In genomic region chr1:134829635-134830034, GRCm38 (mm10) we compare ENCODE assay signal across 8 mouse cellular contexts.
DNase-seq lines count a peak whose midpoint lies in the region; ATAC-seq and TF ChIP-seq lines count a peak whose summit lies in the region.

No protein-coding gene starts in this region.

- no peak for TF ChIP-seq POLR2A in liver, adult 2 months (IDR thresholded peaks at IDR 0.05; ENCODE audit: extremely low read depth, insufficient read depth, low read length)

- H3K27me3 ChIP-seq in liver, adult 2 months (ENCODE audit: control insufficient read depth, insufficient read depth, low read length), result no peaks in the 10 kb centered on the region
- no peaks in the 10 kb centered on the region for H3K27me3 ChIP-seq in liver, embryonic 12.5 days (replicated peaks)
- H3K27me3 ChIP-seq in heart, embryonic 15.5 days, result no peaks in the 10 kb centered on the region

- H3K9me3 ChIP-seq in liver, embryonic 12.5 days (replicated peaks), result no peaks in the 10 kb centered on the region
- no peaks in the 10 kb centered on the region for H3K9me3 ChIP-seq in heart, embryonic 15.5 days (replicated peaks)

- no peaks in the 10 kb centered on the region for H3K4me1 ChIP-seq in liver, adult 2 months (ENCODE audit: control insufficient read depth, insufficient read depth, low read length)
- no peaks in the 10 kb centered on the region for H3K4me1 ChIP-seq in liver, embryonic 12.5 days
- H3K4me1 ChIP-seq in heart, embryonic 15.5 days (replicated peaks), result peaks cover 7% of the 10 kb centered on the region

- H3K79me2 ChIP-seq in liver, adult 2 months (ENCODE audit: control insufficient read depth, insufficient read depth, low read length), result no peaks in the 10 kb centered on the region

- WGBS in liver, adult 2 months, result 79% methylated on average over 4 of the region's 4 CpGs
- 77% methylated on average over 4 of the region's 4 CpGs for WGBS in liver, embryonic 12.5 days (ENCODE audit: insufficient replicate concordance)
- WGBS in heart, embryonic 15.5 days, result 40% methylated on average over 4 of the region's 4 CpGs

- no peak overlapping the region for H3K27ac ChIP-seq in liver, adult 2 months (replicated peaks; ENCODE audit: insufficient read depth, low read depth, low read length)
- no peak overlapping the region for H3K27ac ChIP-seq in liver, embryonic 12.5 days
- H3K27ac ChIP-seq in heart, embryonic 15.5 days, result 0 out of 2 replicates have a peak overlapping the region, but pooled peaks have one; percentile 2

- no peak for ATAC-seq in liver, embryonic 12.5 days
- ATAC-seq in heart, embryonic 15.5 days (replicated peaks; ENCODE audit: insufficient number of reproducible peaks, insufficient read depth, low FRiP score, low read depth), result 0 out of 2 replicates have a peak, but pooled peaks have one; percentile 18
- ATAC-seq in megakaryocyte progenitor cell, adult 5-6 weeks (replicated peaks; ENCODE audit: poor library complexity), result peak; percentile 68

- H3K4me3 ChIP-seq in liver, adult 2 months (ENCODE audit: insufficient read depth, low read depth, low read length), result no peak overlapping the region
- no peak overlapping the region for H3K4me3 ChIP-seq in liver, embryonic 12.5 days
- no peak overlapping the region for H3K4me3 ChIP-seq in heart, embryonic 15.5 days

- peaks cover 11% of the 10 kb centered on the region for H3K36me3 ChIP-seq in liver, adult 2 months (ENCODE audit: control insufficient read depth, insufficient read depth, low read length)
- H3K36me3 ChIP-seq in liver, embryonic 12.5 days, result peaks cover 11% of the 10 kb centered on the region
- H3K36me3 ChIP-seq in heart, embryonic 15.5 days, result peaks cover 40% of the 10 kb centered on the region

- H3K9ac ChIP-seq in liver, adult 2 months (ENCODE audit: low read depth, low read length), result no peak overlapping the region
- no peak overlapping the region for H3K9ac ChIP-seq in liver, embryonic 12.5 days
- no peak overlapping the region for H3K9ac ChIP-seq in heart, embryonic 15.5 days

- TF ChIP-seq CTCF in liver, adult 2 months (IDR thresholded peaks at IDR 0.05; ENCODE audit: low read depth, low read length), result 0 out of 2 replicates have a peak, but pooled peaks have one; percentile 9

- no peak overlapping the region for H3K4me2 ChIP-seq in liver, embryonic 12.5 days
- H3K4me2 ChIP-seq in heart, embryonic 15.5 days, result no peak overlapping the region

- peak; percentile 21 for DNase-seq in liver, adult 2 months (ENCODE audit: extremely low read depth, low read depth, low spot score)
- peak; percentile 39 for DNase-seq in cerebellum, adult 11-12 months
- no peak for DNase-seq in adrenal gland, postnatal 25 days
- DNase-seq in ovary, adult 18-20 months (ENCODE audit: low spot score), result no peak
- no peak for DNase-seq in adrenal gland, adult 8-10 months

Comparison
In these comparisons a context has a peak if more than half of its experiments do, and no peak if none do; other contexts are left out.
1. DNase-seq: peak in liver, adult 2 months (single experiment) and cerebellum, adult 11-12 months (single experiment); none in adrenal gland, postnatal 25 days (single experiment), ovary, adult 18-20 months (single experiment) and adrenal gland, adult 8-10 months (single experiment).